Mouse (Mus musculus) gastrocnemius, postnatal 25 days (tissue): ENCODE measurements at regions not wholly inside any gene's neighbourhood (a gene's known extent, or its start where the extent isn't known, plus 50 kb on each side); places are given as distances from the start of the nearest gene placed in this dataset.
A peak's percentile ranks its signal among the peaks of the same experiment; 100 is the strongest.

Source experiments
- DNase-seq: peaks from one replicate; pipeline ENCODE4 v3.0.0; 2022

DNA sequence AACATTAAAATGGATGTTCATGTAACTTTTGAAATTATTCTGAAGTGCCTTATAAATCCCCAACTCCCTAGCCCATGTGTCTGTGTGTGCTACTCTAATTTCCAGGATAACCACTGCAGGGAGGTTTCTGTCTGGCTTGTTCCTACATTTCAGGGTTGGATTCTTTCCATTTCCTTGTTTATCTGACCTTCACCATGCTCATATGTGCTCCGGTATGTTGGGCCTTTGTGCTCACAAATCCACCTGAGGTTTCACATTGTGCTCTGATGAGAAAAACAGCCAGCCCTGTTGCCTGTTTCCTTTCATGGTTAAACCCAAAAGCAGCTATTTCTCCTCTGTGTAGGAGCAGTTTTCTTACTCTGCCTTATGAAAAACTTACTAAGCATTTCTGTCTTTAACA, 684.9 kb upstream of the Kirrel3 start:
- DNase-seq = no peak

DNA sequence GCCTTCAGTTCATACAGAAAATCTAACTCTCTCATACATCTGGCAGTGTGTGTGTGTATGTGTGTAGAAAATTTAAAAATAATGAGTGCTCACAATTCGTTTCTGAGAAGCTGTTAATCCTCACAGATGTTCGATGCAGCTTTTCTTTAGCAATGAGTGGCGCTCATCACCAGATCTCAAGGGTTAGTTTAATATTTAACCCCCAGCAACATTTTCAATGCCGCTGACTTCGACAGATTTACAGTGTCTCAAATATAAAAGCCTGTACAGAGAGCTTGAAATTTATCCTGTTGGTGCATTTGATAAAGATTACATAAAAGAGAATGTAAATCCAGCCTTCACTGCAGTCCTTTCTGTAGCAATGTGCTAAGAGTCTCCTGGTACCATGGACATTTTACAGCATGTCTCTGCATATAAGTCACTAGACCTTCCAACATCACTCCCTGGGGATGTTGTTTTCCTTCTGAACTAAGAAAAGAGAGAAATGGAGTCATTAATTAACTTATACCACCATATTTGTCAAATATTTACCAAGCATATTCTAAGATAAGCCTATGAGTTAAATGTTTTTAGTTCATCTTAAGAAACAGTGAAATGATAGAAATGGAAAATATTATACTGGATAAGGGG, 670.8 kb upstream of the Kirrel3 start:
- DNase-seq = no peak

DNA sequence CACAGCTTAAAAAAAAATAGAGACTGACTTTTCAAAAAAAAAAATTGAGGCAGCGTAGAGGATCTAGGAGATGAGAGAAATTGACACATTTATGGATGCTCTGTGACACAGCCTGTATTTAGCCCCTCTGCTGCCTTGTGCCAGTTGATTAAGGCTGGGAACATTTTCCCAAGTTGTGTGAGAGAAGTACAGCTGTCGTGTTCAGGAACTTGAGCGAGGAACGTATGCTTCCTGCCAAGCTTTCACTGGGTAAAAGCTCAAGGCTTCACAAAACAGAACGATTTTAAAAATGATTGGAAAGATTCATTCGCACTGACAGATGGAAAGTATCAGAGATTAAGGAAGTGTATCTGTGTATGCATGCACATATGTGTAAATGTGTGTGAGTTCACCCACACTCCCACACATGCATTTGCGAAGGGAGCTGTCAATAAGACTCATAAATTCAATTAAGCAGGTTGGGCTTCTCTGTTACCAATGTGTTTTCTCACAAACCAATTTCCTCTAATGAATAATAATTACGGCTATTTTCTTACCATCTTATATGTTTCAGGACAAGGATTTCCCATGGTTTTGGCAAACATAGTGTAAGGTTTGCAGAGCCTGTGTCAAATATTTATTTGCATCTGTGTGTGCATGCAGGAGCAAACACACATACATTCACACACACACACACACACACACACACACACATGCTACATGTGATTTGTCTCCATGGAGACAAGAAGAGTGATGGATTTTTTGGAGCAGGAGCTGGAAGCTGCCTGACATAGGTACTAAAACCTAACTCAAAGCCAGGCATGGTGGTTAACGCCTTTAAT, 662.9 kb upstream of the Kirrel3 start:
- DNase-seq = no peak

DNA sequence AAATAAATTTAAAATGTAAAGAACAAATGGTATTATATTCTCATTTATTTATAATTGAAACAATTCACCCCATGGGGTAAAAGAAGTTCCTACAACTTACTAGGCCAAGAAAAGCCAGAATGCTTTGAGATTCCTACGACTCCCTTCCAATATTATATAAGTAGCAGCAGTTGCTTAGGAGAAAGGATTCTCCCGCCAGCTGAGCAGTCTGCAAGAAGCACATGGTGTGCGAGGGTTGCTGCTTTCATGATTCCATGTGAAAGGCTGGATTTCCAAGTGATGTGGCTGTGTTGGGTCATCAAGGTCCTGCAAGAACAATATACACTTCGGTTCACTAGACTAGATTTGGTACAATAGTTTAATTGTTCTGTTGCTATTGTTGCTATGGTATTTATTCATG, 659.6 kb upstream of the Kirrel3 start:
- no peak for DNase-seq

DNA sequence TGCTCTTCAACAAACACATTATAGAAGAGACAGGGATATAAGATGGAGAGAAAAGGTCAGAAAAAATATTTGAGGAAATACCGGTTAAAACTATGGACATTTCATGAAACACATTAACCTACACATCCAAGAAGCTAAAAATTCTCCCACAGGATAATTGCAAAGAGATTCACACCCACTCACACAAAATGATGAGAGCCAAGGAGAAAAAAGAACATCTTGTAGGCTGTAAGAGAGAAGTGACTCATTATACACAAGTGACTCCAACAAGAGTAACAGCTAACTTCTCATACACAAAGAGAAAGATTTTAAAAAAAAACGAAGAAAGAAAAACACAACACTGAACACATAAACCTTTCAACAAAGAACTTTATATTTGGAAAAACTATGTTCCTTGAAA, 658.3 kb upstream of the Kirrel3 start:
- DNase-seq = no peak

DNA sequence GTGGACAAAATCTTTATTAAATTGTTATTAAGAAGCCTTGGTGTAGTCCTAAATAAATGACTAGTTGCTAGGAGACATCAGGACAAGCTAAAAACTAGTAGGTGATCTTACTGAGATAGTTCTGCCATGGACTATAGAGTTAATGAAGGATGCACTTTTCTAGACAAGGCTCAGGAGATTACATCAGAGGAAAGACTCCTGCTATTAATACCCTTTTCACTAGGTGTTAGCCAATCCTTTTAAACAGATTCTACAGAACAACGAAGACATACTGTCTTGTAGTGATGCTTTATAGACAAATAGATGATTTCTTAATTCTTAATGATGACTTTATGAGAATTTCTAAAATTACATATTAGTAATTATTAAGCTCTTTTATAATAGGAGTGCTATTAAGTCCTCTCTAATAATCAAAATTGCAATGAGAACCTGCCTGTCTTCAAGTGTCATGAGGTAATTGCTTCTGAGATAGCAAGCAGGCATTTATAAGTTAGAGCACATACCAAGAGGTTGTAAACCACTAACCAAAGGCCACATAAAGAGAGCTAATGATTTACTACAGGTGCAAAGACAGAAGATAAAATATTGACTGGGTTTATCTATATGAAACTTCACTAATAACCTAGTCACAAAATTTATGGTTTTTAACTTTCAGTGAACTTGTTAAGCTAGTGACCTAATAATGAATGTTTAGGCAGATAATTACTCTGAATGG, 647.9 kb upstream of the Kirrel3 start:
- DNase-seq = no peak

DNA sequence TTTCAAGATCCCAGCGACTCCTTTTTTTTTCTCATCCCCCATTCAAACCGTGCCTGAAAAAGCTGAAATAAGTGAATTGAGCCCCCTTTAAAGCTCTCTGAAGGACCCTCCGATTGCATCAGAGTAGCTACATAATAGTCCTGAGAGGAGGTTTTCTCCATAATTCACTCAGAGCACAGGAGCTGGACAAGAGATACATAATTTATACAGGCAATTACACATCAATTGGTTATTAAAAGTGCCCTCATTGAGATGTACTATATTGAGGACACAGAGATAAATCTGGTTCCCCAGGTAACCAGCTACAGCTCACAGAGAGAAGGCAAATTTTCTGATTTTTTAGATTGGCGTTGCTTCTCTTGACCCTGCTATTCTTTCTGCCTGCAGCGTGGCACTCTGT, 636.1 kb upstream of the Kirrel3 start:
- DNase-seq = no peak

DNA sequence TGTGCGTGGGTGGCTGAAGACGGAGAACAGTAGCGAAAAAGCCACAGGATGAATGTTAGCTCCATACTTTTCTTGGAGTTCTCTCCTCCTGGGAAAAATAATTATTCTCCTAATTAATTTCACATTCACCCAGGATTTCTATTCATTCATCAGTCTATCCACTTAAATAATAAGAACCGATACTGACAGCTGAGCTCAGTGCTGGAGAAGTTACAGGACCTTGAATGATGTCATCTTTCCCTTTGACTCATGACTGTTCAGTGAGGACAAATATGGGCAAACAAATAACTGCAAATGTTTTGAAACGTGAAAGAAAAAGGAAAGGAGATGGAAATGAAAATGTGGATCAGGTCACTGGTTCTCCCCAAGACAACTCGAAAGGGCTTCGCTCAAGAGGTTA, 635.7 kb upstream of the Kirrel3 start:
- DNase-seq = no peak

DNA sequence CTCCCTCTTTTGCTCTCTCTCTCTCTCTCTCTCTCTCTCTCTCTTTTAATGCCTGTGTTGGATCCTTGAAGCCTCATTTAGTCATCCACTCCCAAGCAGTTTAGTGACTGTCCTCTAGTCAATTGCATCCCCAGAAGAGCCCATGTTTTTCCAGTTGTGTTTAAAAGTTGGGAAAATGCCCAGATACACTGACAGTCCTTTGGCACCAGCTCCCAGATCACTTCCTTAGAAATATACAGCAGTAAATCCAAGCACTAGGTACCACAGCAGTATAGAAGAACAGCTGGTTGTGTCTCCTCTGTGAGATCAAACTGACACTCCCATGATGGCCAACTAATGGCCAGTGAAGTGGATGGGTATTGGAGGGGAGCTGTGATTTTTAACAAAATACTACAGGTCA, 634.7 kb upstream of the Kirrel3 start:
- DNase-seq = no peak

DNA sequence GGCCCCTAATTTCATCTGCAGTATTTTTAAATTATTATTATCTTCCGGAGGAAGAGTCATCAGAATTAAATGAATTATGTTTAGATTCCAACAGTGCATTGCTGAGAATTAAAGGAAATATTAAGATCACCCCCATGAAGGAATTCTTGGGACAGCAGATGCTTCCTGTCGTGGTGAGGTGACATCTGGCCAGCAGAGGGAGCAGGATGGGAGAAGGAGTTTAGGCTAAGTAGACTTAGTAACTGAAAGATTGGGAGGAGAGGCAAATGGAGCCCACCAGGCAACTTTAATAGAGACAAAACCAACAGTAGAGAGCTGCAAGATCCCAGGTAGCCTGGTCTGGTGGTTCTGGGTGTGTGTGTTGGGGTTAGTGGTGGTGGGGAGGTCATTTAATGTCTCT, 629.5 kb upstream of the Kirrel3 start:
- no peak for DNase-seq

DNA sequence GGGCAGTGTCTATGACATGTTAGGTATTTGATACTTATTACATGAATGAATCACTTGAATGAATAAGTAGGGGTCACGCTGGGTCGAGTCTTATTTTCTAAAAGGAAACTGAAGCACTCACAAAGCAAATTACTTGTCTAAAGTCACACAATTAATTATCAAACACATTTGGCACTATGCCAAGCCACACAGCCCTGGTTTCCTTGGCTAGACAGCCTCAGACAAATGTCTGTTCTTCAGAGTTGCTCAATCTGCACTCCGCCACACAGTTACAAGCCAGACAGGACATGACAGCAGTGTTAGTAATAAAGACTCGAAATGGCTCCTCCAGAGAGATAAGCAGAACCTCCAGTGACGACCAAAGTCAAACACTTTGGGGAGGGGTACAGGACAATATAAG, 627.2 kb upstream of the Kirrel3 start:
- no peak for DNase-seq

DNA sequence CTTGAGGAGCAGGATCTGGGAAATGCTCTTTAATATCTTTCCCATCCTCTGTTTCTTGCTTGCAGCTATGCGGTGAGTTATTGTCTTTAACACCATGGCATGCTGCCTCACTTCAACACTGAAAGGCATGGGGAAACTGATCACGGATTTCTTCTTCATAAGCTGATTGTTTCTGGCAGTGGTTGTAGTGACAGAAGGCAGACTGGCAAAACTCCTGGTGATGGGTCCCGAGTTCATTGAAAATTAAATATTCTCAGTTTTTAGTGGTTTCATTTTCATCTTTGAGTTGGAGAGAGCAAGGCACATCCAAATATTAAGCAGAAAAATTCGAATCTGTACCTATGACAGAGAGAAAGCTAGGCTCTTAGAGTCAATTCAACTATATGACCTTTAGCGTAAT, 617.0 kb upstream of the Kirrel3 start:
- DNase-seq = no peak

DNA sequence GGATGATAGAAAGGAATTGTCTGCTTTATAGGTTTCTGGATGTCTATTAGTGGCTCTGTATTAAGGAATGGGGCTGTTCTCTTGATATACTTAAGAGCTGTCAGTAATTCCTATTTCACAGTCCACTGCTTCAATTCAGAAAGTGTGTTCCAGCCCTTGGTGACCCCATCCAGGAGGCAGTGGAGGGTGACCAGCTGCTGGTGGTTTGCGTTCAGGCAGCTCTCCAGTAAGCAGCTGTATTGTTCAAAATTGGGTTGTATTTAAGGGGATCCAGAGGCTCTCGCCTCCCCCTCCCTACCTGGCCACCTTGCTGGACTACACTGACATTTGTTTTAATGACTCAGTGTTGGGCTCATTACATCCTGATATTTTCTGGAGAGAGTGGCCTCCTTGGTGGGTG, 598.4 kb upstream of the Kirrel3 start:
- DNase-seq = no peak

DNA sequence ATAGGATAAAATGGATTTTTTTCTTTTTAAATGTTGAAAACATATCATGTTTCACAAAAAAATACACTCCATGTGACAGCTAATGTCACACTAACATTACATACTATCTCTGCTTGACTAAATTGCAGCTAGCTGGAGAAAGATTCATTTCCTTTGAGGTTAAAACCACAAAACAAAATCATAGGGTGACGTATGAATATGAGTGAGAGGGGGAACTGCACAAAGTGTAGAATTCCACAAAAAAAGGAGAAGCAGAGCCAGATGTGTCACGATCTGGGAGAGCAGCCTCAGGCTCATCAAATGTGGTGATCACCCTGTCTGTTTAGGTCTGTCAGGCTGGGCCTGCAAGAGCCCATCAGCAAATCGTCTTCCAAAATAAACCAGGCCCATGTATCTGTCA, 593.7 kb upstream of the Kirrel3 start:
- DNase-seq = no peak

DNA sequence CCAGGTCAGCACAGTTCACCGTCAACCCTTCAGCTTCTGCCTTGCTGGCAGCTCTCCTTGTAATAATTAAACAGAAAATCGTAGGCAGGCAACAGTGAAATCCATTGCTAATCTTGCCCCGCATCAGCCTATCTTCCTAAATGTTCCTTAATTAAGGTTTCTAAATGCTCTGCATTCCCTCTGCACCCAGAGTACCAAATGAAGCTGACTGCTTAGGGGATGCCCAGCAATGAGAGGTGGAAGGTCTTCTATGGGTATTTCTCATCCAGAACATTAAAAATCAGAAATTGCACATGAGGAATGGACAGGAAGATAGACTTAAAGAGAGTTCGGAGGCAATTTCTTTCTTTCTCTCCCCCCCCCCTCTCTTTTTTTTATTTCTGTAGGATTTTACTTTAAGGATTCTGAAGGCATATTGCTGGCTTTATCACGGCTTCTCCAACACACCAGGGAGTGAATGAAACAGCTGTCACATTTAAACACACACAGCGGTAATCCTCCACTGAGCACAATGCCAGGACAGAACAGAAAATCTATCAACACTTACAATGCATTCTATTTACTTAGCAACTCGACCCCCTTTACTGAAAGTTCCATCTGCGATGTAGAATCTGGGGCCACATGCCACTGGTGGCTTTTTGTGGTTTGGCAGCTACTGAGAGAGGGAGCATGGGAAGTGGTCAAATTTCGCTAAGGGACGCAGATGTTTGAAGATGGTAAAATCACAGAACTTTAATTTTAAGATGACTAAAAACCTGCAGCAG, 584.2 kb upstream of the Kirrel3 start:
- DNase-seq = no peak

DNA sequence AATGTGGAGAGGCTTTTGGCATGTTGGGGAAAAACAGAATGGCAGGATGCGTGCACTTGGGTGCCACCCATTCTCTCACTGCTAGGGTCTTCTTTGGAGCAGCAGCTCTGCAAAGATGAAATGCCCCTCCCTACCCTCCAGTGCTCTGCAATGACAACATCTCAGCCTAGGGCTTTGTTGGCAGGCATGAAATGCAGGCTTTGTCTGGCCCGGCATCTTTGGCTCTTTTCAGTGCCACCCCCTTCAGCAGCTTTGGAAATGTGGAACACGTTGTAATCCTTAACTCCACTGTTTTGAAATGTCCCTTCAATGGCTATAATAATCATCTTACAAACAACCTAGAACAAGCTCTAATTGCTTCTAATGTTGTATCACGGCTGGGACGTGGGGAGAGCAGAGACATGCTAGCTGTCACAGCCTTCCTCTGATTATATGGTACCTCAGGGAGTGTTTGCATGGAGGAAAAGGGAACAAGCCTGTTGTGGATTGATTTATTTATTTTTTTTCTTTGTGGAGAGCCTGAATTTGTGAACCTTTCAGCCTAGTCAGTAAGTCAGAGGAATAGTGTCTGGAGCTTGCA, 581.6 kb upstream of the Kirrel3 start:
- DNase-seq = no peak

DNA sequence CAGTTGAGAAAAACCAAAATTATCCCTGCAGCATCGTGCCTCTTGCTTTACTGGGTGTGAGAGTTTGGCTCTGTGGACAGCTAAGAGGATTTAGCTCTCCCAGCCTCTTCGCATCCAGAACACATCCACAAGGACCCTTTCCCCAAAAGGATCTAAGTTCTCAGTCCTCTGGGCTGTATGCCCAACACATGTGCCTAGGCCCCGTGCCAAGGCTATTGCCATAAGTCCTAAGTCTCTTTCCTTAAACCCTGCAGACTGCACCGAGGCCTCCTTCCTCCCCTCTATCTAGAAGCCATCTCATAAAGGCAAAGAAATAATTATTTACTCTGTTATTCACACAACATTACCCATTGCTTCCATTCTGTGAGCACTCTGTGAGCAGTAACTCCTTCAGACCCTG, 570.8 kb upstream of the Kirrel3 start:
- DNase-seq = no peak

DNA sequence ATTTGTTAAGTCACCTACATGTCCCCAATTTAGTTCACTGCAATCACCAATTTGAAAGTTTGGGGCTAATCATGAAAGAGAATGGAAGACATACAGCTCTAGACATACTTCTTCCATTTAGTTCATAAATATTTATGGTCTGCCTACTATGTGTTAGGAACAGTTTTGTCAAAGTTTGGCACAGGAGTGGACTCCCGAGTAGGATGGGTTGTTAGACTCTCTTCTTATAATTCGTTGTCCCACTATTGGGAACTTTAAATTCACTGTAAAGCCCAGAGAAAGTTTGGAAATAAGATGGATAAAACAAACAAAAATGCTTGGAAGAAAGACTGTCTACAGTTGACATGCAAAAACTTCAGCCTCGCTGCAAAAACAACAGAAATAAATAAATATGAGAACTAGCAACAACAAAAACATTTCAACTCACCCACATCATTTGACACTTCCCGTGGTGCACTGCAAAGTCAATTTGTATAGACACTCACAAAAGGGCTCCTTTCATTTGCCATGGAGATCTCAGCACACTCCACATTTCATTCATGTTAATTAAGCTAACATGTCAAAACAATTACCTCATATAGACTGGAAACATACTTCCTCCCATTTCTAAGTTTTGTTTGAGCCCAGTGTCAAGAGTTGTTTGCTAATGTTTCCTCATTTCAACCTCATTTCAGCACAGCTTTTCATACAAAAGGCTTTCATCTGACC, 570.2 kb upstream of the Kirrel3 start:
- DNase-seq = no peak

DNA sequence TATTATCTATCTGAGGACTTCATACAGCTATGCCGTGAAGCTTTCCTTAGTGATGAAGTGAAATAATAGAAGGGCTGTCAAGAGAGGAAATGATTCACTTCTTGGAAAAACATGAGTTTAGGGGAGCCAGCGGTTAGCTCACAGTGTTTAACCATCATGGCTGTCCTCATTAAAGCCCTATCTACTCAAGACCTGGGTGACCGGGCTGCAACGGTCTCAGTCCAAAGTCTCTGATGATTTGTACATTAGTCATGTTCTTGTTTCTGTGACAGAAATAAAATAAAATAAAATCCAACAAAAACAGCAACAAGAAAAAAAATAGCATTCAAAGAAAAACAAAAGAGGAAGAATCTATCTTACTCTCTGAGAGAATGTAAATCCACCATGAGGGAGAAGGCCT, 555.4 kb upstream of the Kirrel3 start:
- DNase-seq = no peak

DNA sequence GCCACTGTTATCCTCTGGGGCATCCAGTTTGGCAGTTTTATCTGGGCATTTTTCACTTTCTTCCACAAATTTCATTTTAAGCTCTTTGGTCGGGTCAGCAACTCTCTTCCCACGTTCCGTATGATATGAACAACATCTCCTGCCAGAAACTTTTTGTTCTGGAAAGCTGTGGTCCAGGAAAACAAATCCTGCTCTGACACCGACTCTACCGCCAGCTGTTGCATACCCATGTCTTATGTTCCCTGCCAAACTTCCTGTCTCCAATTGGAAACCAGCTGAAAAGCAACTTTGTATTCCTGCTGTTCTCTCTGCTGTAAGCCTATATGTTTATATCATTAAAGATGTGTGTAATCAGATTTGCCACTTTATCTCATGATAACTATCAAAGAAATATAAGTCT, 551.6 kb upstream of the Kirrel3 start:
- peak; percentile 16 for DNase-seq

DNA sequence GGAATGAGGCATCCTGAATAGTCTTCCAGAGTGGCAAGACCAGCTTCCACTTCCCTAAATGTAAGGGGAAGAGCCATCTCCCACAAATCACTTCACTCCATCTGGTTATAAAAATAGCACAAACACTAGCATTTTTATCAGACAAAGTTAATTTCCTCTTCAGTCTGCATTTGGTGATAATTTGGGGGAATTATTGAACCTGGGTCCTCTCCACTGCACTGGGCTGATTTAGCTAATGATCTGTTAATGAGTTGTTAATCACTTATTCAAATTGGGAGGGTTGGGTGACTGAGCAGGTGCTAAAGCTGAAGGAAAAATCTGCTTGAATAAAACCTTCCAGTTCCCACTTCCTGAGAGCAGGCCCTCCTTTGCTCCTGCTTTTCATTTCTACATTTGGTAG, 531.4 kb upstream of the Kirrel3 start:
- no peak for DNase-seq
